24 mouse cellular contexts compared by ENCODE assay signal in genomic region chr9:25809562-25809961, GRCm38 (mm10).
DNase-seq lines count a peak whose midpoint lies in the region; ATAC-seq and TF ChIP-seq lines count a peak whose summit lies in the region.
"Had no signal": no experiment of that assay in that cellular context is flagged by ENCODE, and none has a peak within 500 bp of the region (broad histone marks: within the 10 kb centered on the region; RNA-seq: fewer than 3 reads in every experiment).

No protein-coding gene starts in this region.

- no peak overlapping the region for H3K9ac ChIP-seq in midbrain, postnatal 0 days (replicated peaks; ENCODE audit: low read length, poor library complexity, severe bottlenecking)
- no peak overlapping the region for H3K9ac ChIP-seq in midbrain, embryonic 15.5 days
- H3K9ac ChIP-seq in MEL (ENCODE audit: control insufficient read depth, low read depth, low read length, poor library complexity, severe bottlenecking) = no peak overlapping the region
- H3K9ac ChIP-seq: embryonic facial prominence, embryonic 12.5 days; forebrain, embryonic 13.5 days; forebrain, embryonic 15.5 days; forebrain, postnatal 0 days had no signal

- TF ChIP-seq RAD21 in MEL (IDR thresholded peaks at IDR 0.05; ENCODE audit: low read depth, low read length) = no peak

- peak; percentile 23 for TF ChIP-seq CTCF in midbrain, postnatal 0 days (IDR thresholded peaks at IDR 0.05)
- no peak; a peak in 1 of 6 replicates for TF ChIP-seq CTCF in MEL (IDR thresholded peaks at IDR 0.05 in 2 of 3, conservative IDR thresholded peaks at IDR 0.05 in 1 of 3; ENCODE audit: control insufficient read depth in 1 of 3, insufficient read depth in 1 of 3, low read depth in 2 of 3, low read length in 3 of 3, poor library complexity in 1 of 3, severe bottlenecking in 1 of 3)

- H3K79me2 ChIP-seq in MEL (ENCODE audit: control insufficient read depth, insufficient read depth, low read length, poor library complexity) = no peaks in the 10 kb centered on the region

- TF ChIP-seq EP300 in MEL (IDR thresholded peaks at IDR 0.05; ENCODE audit: low read depth in 1 of 2, low read length in 2 of 2) = no peak

- no peak overlapping the region for H3K4me2 ChIP-seq in midbrain, postnatal 0 days (ENCODE audit: low read depth, low read length, poor library complexity, severe bottlenecking)
- no peak overlapping the region for H3K4me2 ChIP-seq in midbrain, embryonic 15.5 days
- H3K4me2 ChIP-seq: embryonic facial prominence, embryonic 12.5 days; forebrain, embryonic 13.5 days; forebrain, embryonic 15.5 days had no signal

- H3K36me3 ChIP-seq in midbrain, postnatal 0 days (ENCODE audit: insufficient read depth, low read length) = no peaks in the 10 kb centered on the region
- no peaks in the 10 kb centered on the region for H3K36me3 ChIP-seq in midbrain, embryonic 15.5 days (replicated peaks)
- H3K36me3 ChIP-seq in MEL (ENCODE audit: control insufficient read depth in 1 of 2, insufficient read depth in 2 of 2, low read length in 2 of 2) = no peaks in the 10 kb centered on the region
- H3K36me3 ChIP-seq: embryonic facial prominence, embryonic 10.5 days; embryonic facial prominence, embryonic 12.5 days; forebrain, embryonic 15.5 days had no signal

- H3K4me3 ChIP-seq in midbrain, postnatal 0 days (ENCODE audit: low read depth, low read length) = no peak overlapping the region
- no peak overlapping the region for H3K4me3 ChIP-seq in midbrain, embryonic 15.5 days
- no peak overlapping the region for H3K4me3 ChIP-seq in MEL (ENCODE audit: control insufficient read depth in 1 of 2, insufficient read depth in 1 of 2, low read depth in 2 of 2, low read length in 2 of 2)
- H3K4me3 ChIP-seq: embryonic facial prominence, embryonic 10.5 days; embryonic facial prominence, embryonic 12.5 days; forebrain, embryonic 13.5 days; forebrain, embryonic 15.5 days had no signal

- H3K27ac ChIP-seq in midbrain, postnatal 0 days (ENCODE audit: low read depth, low read length) = no peak overlapping the region
- no peak overlapping the region for H3K27ac ChIP-seq in midbrain, embryonic 15.5 days
- H3K27ac ChIP-seq in MEL (ENCODE audit: control insufficient read depth, low read depth, low read length) = no peak overlapping the region
- H3K27ac ChIP-seq: embryonic facial prominence, embryonic 10.5 days; embryonic facial prominence, embryonic 12.5 days; forebrain, embryonic 13.5 days; forebrain, embryonic 15.5 days had no signal

- H3K4me1 ChIP-seq in midbrain, postnatal 0 days (ENCODE audit: insufficient read depth, low read length) = no peaks in the 10 kb centered on the region
- no peaks in the 10 kb centered on the region for H3K4me1 ChIP-seq in midbrain, embryonic 15.5 days
- no peaks in the 10 kb centered on the region for H3K4me1 ChIP-seq in MEL (ENCODE audit: control insufficient read depth in 1 of 2, insufficient read depth in 2 of 2, low read length in 2 of 2)
- H3K4me1 ChIP-seq: embryonic facial prominence, embryonic 10.5 days; embryonic facial prominence, embryonic 12.5 days; forebrain, embryonic 13.5 days; forebrain, embryonic 15.5 days had no signal

- DNase-seq in midbrain, postnatal 0 days (ENCODE audit: low spot score) = no peak
- peak; percentile 43 for DNase-seq in ES-CJ7 (ENCODE audit: low read depth, low spot score)
- peak; percentile 1 for DNase-seq in MEL (ENCODE audit: low read depth, low spot score)
- peak; percentile 54 for DNase-seq in ZHBTc4 (ENCODE audit: low read depth, low spot score)
- no peak for DNase-seq in adrenal gland, postnatal 10 days
- DNase-seq in B cell, adult 2 months = no peak
- DNase-seq in lung, postnatal 25 days (ENCODE audit: low spot score) = no peak
- DNase-seq: adrenal gland, adult 8-10 months; adrenal gland, postnatal 25 days; cerebellum, adult 11 months; cerebellum, adult 2 months; cerebellum, adult 9-10 months; cerebellum, postnatal 10 days; cerebellum, postnatal 25 days; forebrain, postnatal 0 days had no signal

- no peaks in the 10 kb centered on the region for H3K9me3 ChIP-seq in midbrain, postnatal 0 days (ENCODE audit: low read length)
- H3K9me3 ChIP-seq in midbrain, embryonic 15.5 days = no peaks in the 10 kb centered on the region
- no peaks in the 10 kb centered on the region for H3K9me3 ChIP-seq in MEL (replicated peaks; ENCODE audit: insufficient read depth, low read length)
- H3K9me3 ChIP-seq: embryonic facial prominence, embryonic 10.5 days; embryonic facial prominence, embryonic 12.5 days; forebrain, embryonic 13.5 days; forebrain, embryonic 15.5 days had no signal

- ATAC-seq in midbrain, postnatal 0 days (ENCODE audit: low FRiP score) = no peak
- ATAC-seq in midbrain, embryonic 15.5 days (replicated peaks) = no peak
- ATAC-seq: activated CD4-positive, CD25-positive, alpha-beta regulatory T cell, adult 4 months; CD4-positive, CD25-positive, alpha-beta regulatory T cell, adult 4 months; forebrain, embryonic 13.5 days; forebrain, embryonic 15.5 days; forebrain, postnatal 0 days; Patski had no signal

- H3K27me3 ChIP-seq in midbrain, postnatal 0 days (ENCODE audit: insufficient read depth, low read length) = no peaks in the 10 kb centered on the region
- no peaks in the 10 kb centered on the region for H3K27me3 ChIP-seq in midbrain, embryonic 15.5 days (replicated peaks)
- H3K27me3 ChIP-seq in MEL (ENCODE audit: control insufficient read depth in 1 of 2, insufficient read depth in 2 of 2, low read length in 2 of 2) = no peaks in the 10 kb centered on the region
- H3K27me3 ChIP-seq: CH12.LX; embryonic facial prominence, embryonic 12.5 days; forebrain, embryonic 13.5 days; forebrain, embryonic 15.5 days; Patski had no signal

- no peak for TF ChIP-seq POLR2A in MEL (IDR thresholded peaks at IDR 0.05; ENCODE audit: control insufficient read depth in 1 of 2, insufficient read depth in 1 of 2, low read depth in 1 of 2, low read length in 2 of 2, poor library complexity in 1 of 2)

TF ChIP-seq in MEL, 35 proteins besides CTCF, POLR2A, EP300 and RAD21:
- TF ChIP-seq NELFE (IDR thresholded peaks at IDR 0.05; ENCODE audit: low read depth, low read length) (no peak), MEF2A (IDR thresholded peaks at IDR 0.05; ENCODE audit: extremely low read depth, insufficient replicate concordance, low read depth, low read length, poor library complexity, severe bottlenecking) (no peak), UBTF (IDR thresholded peaks at IDR 0.05; ENCODE audit: borderline replicate concordance, insufficient read depth, low read depth, low read length) (no peak), KAT2A (conservative IDR thresholded peaks at IDR 0.05; ENCODE audit: low read depth, low read length) (no peak), MXI1 (IDR thresholded peaks at IDR 0.05; ENCODE audit: low read depth, low read length) (no peak), ETS1 (IDR thresholded peaks at IDR 0.05; ENCODE audit: low read depth, low read length) (no peak), MAX (IDR thresholded peaks at IDR 0.05; ENCODE audit: low read length) (no peak), SMC3 (IDR thresholded peaks at IDR 0.05; ENCODE audit: low read depth, low read length) (no peak), CHD1 (IDR thresholded peaks at IDR 0.05; ENCODE audit: low read depth, low read length) (no peak), MAFK (IDR thresholded peaks at IDR 0.05; ENCODE audit: borderline replicate concordance, low read depth, low read length) (no peak), TBP (IDR thresholded peaks at IDR 0.05; ENCODE audit: low read depth, low read length) (no peak), POLR2AphosphoS2 (IDR thresholded peaks at IDR 0.05; ENCODE audit: low read length) (no peak), JUND (IDR thresholded peaks at IDR 0.05; ENCODE audit: low read depth, low read length) (no peak), MYB (IDR thresholded peaks at IDR 0.05; ENCODE audit: low read depth, low read length) (no peak), BHLHE40 (IDR thresholded peaks at IDR 0.05; ENCODE audit: borderline replicate concordance, low read depth, low read length) (no peak), TCF12 (IDR thresholded peaks at IDR 0.05; ENCODE audit: low read depth, low read length) (no peak), ELF1 (IDR thresholded peaks at IDR 0.05; ENCODE audit: low read depth, low read length) (no peak)

Comparison
In these comparisons a context has a peak if more than half of its experiments do, and no peak if none do; other contexts are left out.
1. DNase-seq: peak in ES-CJ7 (single experiment), MEL (single experiment) and ZHBTc4 (single experiment); none in midbrain, postnatal 0 days (single experiment), adrenal gland, postnatal 10 days (single experiment), B cell, adult 2 months (0 of 2) and lung, postnatal 25 days (single experiment).